Mouse (Mus musculus): ENCODE measurements around the gene Usp53. TPM values are rescaled to one million over a fixed set of nuclear protein-coding genes. Genes with fewer than 3 reads are reported as not detected.

The Usp53 gene
- 32.5 TPM for polyA plus RNA-seq (2017; shearing (Covaris generic))

DNA sequence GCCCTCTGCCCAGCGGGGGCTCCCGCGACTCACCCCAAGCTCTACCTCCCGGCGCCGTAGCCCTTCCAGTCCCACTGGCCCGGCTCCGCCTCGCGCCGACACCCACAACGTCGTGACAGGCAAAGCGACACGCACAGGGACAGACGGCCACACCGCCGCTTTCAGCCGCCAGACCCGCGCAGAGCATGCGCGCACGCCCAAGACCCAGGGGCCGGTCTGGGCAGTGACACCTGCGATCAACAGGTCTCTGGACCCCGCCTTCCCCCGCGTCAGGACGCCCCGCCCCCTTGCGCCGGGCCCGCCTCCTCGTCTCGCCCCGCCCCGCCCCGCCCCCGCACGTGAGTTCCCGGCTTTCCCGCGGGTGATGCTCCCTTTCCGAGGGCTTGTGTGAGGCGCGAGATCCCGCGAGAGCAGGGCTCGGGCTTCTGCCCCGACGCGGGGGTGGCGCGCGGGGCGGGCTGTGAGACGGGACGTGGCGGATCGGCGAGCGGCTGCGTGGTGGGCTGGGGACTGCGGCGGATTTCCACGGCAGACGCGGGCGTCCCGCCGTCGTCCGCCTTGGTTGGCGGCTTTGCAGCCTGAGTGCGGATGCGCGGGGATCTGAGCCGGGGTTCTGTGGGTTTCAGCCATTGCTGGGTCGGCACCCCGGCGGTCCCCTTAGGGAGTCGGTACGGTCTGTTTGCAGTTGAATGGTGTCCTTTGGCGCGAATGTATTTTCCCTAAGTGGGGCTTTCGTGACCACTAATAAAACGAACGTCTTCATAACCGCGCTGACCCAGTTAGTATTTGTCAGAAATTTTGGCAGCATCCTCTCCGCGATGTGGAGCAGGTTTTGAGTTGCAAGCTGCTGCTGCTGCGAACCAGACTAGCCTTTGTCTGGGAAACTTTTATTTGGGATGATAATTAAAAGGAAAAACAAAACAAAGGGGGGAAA, at the start of gene Usp53:
Gene Usp53 (minus strand): TSS at position 262 of the 934 bp plus-strand sequence.

DNA sequence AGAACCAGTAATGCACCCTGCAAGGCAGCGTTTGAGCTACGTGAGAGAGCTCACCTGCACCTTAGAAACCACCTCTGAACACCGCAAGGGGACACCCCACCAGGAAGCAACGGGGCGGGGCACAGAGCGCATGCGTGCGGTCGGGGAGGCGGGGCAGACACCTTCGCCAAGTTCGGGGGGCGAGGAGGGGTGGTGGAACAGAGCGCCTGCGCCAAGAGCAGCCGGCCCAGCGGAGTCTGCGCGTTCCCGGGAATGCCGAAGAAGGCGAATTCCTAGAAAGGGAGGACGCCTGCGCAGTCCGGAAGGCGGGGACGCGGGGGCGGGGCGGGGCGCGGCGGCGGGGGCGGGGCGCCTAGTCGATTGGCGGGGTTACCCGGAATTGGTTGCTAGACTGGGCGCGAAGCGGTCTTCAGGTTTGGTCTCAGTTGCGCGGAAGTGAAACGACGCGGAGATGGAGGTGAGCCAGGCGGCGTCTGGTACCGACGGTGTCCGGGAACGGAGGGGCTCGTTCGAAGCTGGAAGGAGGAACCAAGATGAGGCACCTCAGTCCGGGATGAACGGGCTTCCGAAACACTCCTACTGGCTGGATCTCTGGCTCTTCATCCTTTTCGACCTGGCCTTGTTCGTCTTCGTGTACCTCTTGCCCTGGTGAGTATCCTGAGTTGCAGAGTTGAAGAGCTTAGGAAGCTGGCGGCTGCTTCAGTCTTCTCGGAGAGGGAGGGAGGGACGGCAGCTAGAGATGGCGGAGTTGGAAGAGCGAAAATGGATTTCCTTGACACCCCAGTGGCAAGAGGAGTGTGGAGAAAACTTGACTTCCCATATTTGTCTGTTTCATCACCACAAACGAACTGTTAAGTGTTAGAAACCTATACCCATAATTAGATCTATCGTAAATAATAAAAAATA, 60.0 kb downstream of the Usp53 start, which contains the start of gene 1810037I17Rik:
Gene 1810037I17Rik (plus strand): TSS at position 195 of the 906 bp plus-strand sequence.

DNA sequence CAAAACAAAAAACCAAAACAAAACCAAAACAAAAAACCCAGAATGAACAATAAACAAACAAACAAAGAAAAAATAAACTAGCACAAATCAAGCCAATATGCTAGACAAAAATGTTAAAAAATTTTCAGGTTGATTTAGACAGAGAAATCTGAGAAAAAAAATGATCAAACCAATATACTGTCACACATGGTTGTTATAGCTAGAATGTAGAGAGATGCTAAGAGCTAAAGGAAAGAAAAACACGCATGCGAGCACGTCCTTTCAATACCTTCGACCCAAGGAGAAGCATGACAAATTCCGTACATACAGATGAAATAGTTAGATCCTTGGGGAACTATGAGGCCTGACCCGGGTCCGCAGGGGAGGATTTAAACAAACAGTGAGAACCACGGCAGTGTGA, 65.0 kb downstream of the Usp53 start, which contains the start of gene Gm10959:
Gene Gm10959 (minus strand): TSS at position 101 of the 400 bp plus-strand sequence.

DNA sequence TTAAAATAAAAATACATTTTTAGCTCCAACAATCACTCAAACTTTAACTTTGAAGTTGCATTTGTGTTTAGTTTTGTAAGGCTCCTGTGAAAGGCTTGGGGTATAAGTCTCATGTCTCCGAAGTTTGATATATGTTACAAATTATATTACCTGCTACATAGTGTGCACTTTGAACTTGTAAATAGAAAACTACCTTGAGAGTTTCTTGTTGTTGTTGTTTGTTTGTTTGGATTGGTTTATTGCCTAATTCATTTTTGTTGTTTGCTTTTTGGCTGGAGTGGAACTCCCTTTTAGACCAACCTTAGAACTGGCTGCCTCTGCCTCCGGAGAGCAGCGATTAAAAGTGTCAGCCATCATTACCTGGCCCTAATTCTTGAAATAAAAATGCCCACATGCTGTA, 89.5 kb downstream of the Usp53 start, which contains the start of gene Fabp2:
Gene Fabp2 (plus strand): TSS at position 301 of the 400 bp plus-strand sequence.

Other genes starting within 250 kb of the Usp53 start
- gene Fabp2, start 89.4 kb downstream of the Usp53 start, polyA plus RNA-seq (2017; shearing (Covaris generic)), result not detected
- gene Gm10959, start 65.2 kb downstream of the Usp53 start, polyA plus RNA-seq (2017; shearing (Covaris generic)), result not detected
- 74.7 TPM for gene 1810037I17Rik, start 60.3 kb downstream of the Usp53 start, polyA plus RNA-seq (2017; shearing (Covaris generic))
- not detected for gene Myoz2, start 50.5 kb upstream of the Usp53 start, polyA plus RNA-seq (2017; shearing (Covaris generic))

Data from effector memory CD4-positive, alpha-beta T cell, adult 5 months (primary cell).